Mouse (Mus musculus) fat pad, adult 2 months (tissue): ENCODE data around the gene Map2k6.

Experiments
- DNase-seq: peaks from one replicate; pipeline ENCODE4 v3.0.0-alpha.2; 2011; ENCODE audit warnings: low read depth, low spot score; ENCODE audit errors: extremely low read depth

Map2k6 gene

GRCm38 (mm10) chr11:110450091-110450757 is 51.3 kb downstream of the Map2k6 start:
- no peak for DNase-seq

GRCm38 (mm10) chr11:110450758-110451121 is 51.8 kb downstream of the Map2k6 start:
- no peak for DNase-seq

- no peak for DNase-seq
Observed at GRCm38 (mm10) chr11:110451590-110451989, 52.7 kb downstream of the Map2k6 start.

GRCm38 (mm10) chr11:110453445-110454154 is 54.7 kb downstream of the Map2k6 start:
- DNase-seq: no peak

- DNase-seq: no peak
Observed at GRCm38 (mm10) chr11:110457441-110457912, 58.6 kb downstream of the Map2k6 start.

GRCm38 (mm10) chr11:110460480-110460879 is 61.6 kb downstream of the Map2k6 start:
- DNase-seq: no peak

GRCm38 (mm10) chr11:110461560-110462331 is 62.8 kb downstream of the Map2k6 start:
- DNase-seq: no peak

GRCm38 (mm10) chr11:110462975-110463578 is 64.2 kb downstream of the Map2k6 start:
- DNase-seq: no peak

- no peak for DNase-seq
Observed at GRCm38 (mm10) chr11:110463801-110464200, 64.9 kb downstream of the Map2k6 start.

GRCm38 (mm10) chr11:110469054-110469453 is 70.1 kb downstream of the Map2k6 start:
- DNase-seq: no peak

GRCm38 (mm10) chr11:110470561-110471273 is 71.8 kb downstream of the Map2k6 start:
- no peak for DNase-seq

- DNase-seq: no peak
Observed at GRCm38 (mm10) chr11:110471362-110471761, 72.4 kb downstream of the Map2k6 start.

- peak; percentile 42 for DNase-seq
Observed at GRCm38 (mm10) chr11:110472078-110472477, 73.2 kb downstream of the Map2k6 start.

GRCm38 (mm10) chr11:110473495-110473894 is 74.6 kb downstream of the Map2k6 start:
- DNase-seq: no peak

GRCm38 (mm10) chr11:110476361-110477151 is 77.6 kb downstream of the Map2k6 start:
- DNase-seq: no peak

GRCm38 (mm10) chr11:110477961-110478869 is 79.3 kb downstream of the Map2k6 start:
- no peak for DNase-seq

GRCm38 (mm10) chr11:110478978-110479384 is 80.1 kb downstream of the Map2k6 start:
- no peak for DNase-seq

- no peak for DNase-seq
Observed at GRCm38 (mm10) chr11:110481406-110481805, 82.5 kb downstream of the Map2k6 start.

GRCm38 (mm10) chr11:110482176-110482575 is 83.3 kb downstream of the Map2k6 start:
- no peak for DNase-seq
